Mouse (Mus musculus) limb, embryonic 14.5 days (tissue): ENCODE measurements around the gene Srrd. TPM values are rescaled to one million over a fixed set of nuclear protein-coding genes. Genes with fewer than 3 reads are reported as not detected.

Experiments
- ATAC-seq: fragments of 200-750 bp; cut with Nextera tagmentation; 2 replicates; pipeline ENCODE4 v1.8.0; 2017; ENCODE audit warnings: low read depth, moderate number of reproducible peaks, moderate TSS enrichment; ENCODE audit not compliant: low FRiP score
- DNase-seq: peaks from one replicate; pipeline ENCODE4 v3.0.0-alpha.2; 2015; ENCODE audit warnings: low spot score
- H3K27ac ChIP-seq: fragments of 300-500 bp; sonication (generic); replicated peaks from 2 replicates; pipeline ENCODE4 v1.5.1; 2014; ENCODE audit warnings: low read depth, mild to moderate bottlenecking, low read length, moderate library complexity, mixed read lengths
- H3K27me3 ChIP-seq: fragments of 300-500 bp; sonication (generic); 2 replicates; pipeline ENCODE4 v1.6.1; 2014; ENCODE audit warnings: low read length, mixed read lengths; ENCODE audit not compliant: control insufficient read depth, insufficient read depth
- H3K36me3 ChIP-seq: fragments of 300-500 bp; sonication (generic); 2 replicates; pipeline ENCODE4 v1.6.1; 2014; ENCODE audit warnings: mild to moderate bottlenecking, low read length, moderate library complexity, mixed read lengths; ENCODE audit not compliant: control insufficient read depth, insufficient read depth
- H3K4me1 ChIP-seq: fragments of 300-500 bp; sonication (generic); 2 replicates; pipeline ENCODE4 v1.6.1; 2014; ENCODE audit warnings: antibody characterized with exemption, low read length, mixed read lengths; ENCODE audit not compliant: control insufficient read depth, insufficient read depth
- H3K4me2 ChIP-seq: fragments of 300-500 bp; sonication (generic); replicated peaks from 2 replicates; pipeline ENCODE4 v1.6.1; 2014; ENCODE audit warnings: low read depth, mild to moderate bottlenecking, low read length, moderate library complexity; ENCODE audit not compliant: severe bottlenecking
- H3K4me3 ChIP-seq: fragments of 300-500 bp; sonication (generic); replicated peaks from 2 replicates; pipeline ENCODE4 v1.5.1; 2014; ENCODE audit warnings: low read length
- H3K9ac ChIP-seq: fragments of 300-500 bp; sonication (generic); 2 replicates; pipeline ENCODE4 v1.6.1; 2014; ENCODE audit warnings: mild to moderate bottlenecking, low read depth, low read length, moderate library complexity; ENCODE audit not compliant: severe bottlenecking
- H3K9me3 ChIP-seq: fragments of 300-500 bp; sonication (generic); 2 replicates; pipeline ENCODE4 v1.6.1; 2016; ENCODE audit warnings: low read length; ENCODE audit not compliant: control insufficient read depth
- POLR2A ChIP-seq: fragments of 200-500 bp; IDR thresholded peaks from 2 replicates; pipeline ENCODE4 v1.8.0; 2012; ENCODE audit warnings: inconsistent platforms, mild to moderate bottlenecking, moderate library complexity, borderline replicate concordance; ENCODE audit not compliant: insufficient read depth, insufficient read length; ENCODE audit errors: extremely low read depth
- WGBS: fragments of 180-500 bp; shearing (Covaris S2); extraction: QIAGEN DNeasy Blood & Tissue Kit; methylation state at CpG from one replicate; pipeline ENCODE4 v1.1.7; 2014; 5-methylcytosine and 5-hydroxymethylcytosine counted together
- polyA plus RNA-seq, 2 experiments: library from polyadenylated mRNA; depleted of rRNA in 1 of 2; stranded (reverse) in 1 of 2; unstranded in 1 of 2; fragments of >200 nt; fragmentation: Nextera tagmentation in 1 of 2; extraction: Ambion mirVana in 1 of 2; gene quantifications; 2 replicates each; pipeline versions ENCODE4 v1.2.1 to v1.2.3; 2012 to 2014

Gene Srrd
- polyA plus RNA-seq (2012; rRNA removed) (60.7 and 72.0 TPM in 2 replicates), polyA plus RNA-seq (2014; fragmentation: Nextera tagmentation; extraction: Ambion mirVana) (43.7 and 46.6 TPM in 2 replicates)

GRCm38 (mm10) chr5:112342463-112343204, at the start of gene Srrd, which contains the start of gene Hps4:
Gene Srrd (minus strand): TSS chr5:112343040.
Gene Hps4 (plus strand): TSS chr5:112343083.
- H3K9me3 ChIP-seq = no peaks in the 10 kb centered on the region
- DNase-seq = peak; percentile 67
- H3K4me1 ChIP-seq = peaks cover 10% of the 10 kb centered on the region
- H3K27ac ChIP-seq = 0 out of 2 replicates have a peak within 1 kb of the TSS, but pooled peaks have one; percentile 48
- peak within 1 kb of the TSS; percentile 78 for H3K4me3 ChIP-seq
- no peaks in the 10 kb centered on the region for H3K27me3 ChIP-seq
- peaks cover 21% of the 10 kb centered on the region for H3K36me3 ChIP-seq
- H3K9ac ChIP-seq = peak within 1 kb of the TSS; percentile 73
- TF ChIP-seq POLR2A = no peak
- peak; percentile 87 for ATAC-seq
- 3% methylated on average over 32 of the region's 64 CpGs for WGBS
- peak within 1 kb of the TSS; percentile 71 for H3K4me2 ChIP-seq

GRCm38 (mm10) chr5:112391676-112392323, 49.0 kb upstream of the Srrd start:
- Histone ChIP-seq H3K9ac (no peak overlapping the region), H3K9me3 (no peaks in the 10 kb centered on the region), H3K4me2 (no peak overlapping the region), H3K27me3 (no peaks in the 10 kb centered on the region; the same call in 1 of the 2 replicates), H3K36me3 (peaks cover 15% of the 10 kb centered on the region; the same call in 1 of the 2 replicates), H3K4me1 (peaks cover 7% of the 10 kb centered on the region), H3K4me3 (no peak overlapping the region), H3K27ac (no peak overlapping the region)
- 74% methylated on average over 27 of the region's 27 CpGs for WGBS
- DNase-seq (no peak), ATAC-seq (no peak)
- no peak for TF ChIP-seq POLR2A

GRCm38 (mm10) chr5:112391002-112391401, 48.2 kb upstream of the Srrd start:
- Histone ChIP-seq H3K4me2 (no peak overlapping the region), H3K27ac (no peak overlapping the region)
- no peak for DNase-seq

GRCm38 (mm10) chr5:112389352-112389751, 46.5 kb upstream of the Srrd start:
- WGBS = 70% methylated on average over 9 of the region's 9 CpGs
- no peaks in the 10 kb centered on the region for H3K9me3 ChIP-seq
- no peak overlapping the region for H3K27ac ChIP-seq
- peaks cover 7% of the 10 kb centered on the region for H3K4me1 ChIP-seq
- no peaks in the 10 kb centered on the region; the same call in 1 of the 2 replicates for H3K27me3 ChIP-seq
- TF ChIP-seq POLR2A = no peak
- no peak overlapping the region for H3K4me2 ChIP-seq
- H3K9ac ChIP-seq = no peak overlapping the region
- DNase-seq (no peak), ATAC-seq (no peak)
- peaks cover 28% of the 10 kb centered on the region; the same call in 1 of the 2 replicates for H3K36me3 ChIP-seq
- no peak overlapping the region for H3K4me3 ChIP-seq

More at GRCm38 (mm10) chr5:112391002-112391401, 48.2 kb upstream of the Srrd start:
- no peaks in the 10 kb centered on the region; the same call in 1 of the 2 replicates for H3K27me3 ChIP-seq
- WGBS = 53% methylated on average over 16 of the region's 16 CpGs
- no peaks in the 10 kb centered on the region for H3K9me3 ChIP-seq
- ATAC-seq = no peak
- no peak overlapping the region for H3K4me3 ChIP-seq
- peaks cover 15% of the 10 kb centered on the region; the same call in 1 of the 2 replicates for H3K36me3 ChIP-seq
- H3K9ac ChIP-seq = no peak overlapping the region
- H3K4me1 ChIP-seq = peaks cover 7% of the 10 kb centered on the region
- TF ChIP-seq POLR2A = no peak

GRCm38 (mm10) chr5:112385973-112386372, 43.1 kb upstream of the Srrd start:
- H3K4me3 ChIP-seq = no peak overlapping the region
- TF ChIP-seq POLR2A = no peak
- H3K9me3 ChIP-seq = no peaks in the 10 kb centered on the region
- peaks cover 21% of the 10 kb centered on the region; the same call in 1 of the 2 replicates for H3K36me3 ChIP-seq
- no peak overlapping the region for H3K9ac ChIP-seq
- H3K4me2 ChIP-seq = no peak overlapping the region
- DNase-seq (no peak), ATAC-seq (no peak)
- 78% methylated on average over 2 of the region's 2 CpGs for WGBS
- 0 out of 2 replicates have a peak, but pooled peaks cover 3% of the 10 kb centered on the region for H3K4me1 ChIP-seq
- H3K27me3 ChIP-seq = no peaks in the 10 kb centered on the region
- H3K27ac ChIP-seq = no peak overlapping the region
